Mouse (Mus musculus): Measurements from ENCODE around the gene Cib3. TPM values are rescaled to one million over a fixed set of nuclear protein-coding genes. Genes with fewer than 3 reads are reported as not detected.

Cib3 gene
- polyA plus RNA-seq, 1 experiment from 2014 or later, result not detected

- H3K36me3 ChIP-seq (replicated peaks), result 0 out of 2 replicates have a peak, but pooled peaks cover 8% of the 10 kb centered on the region
- no peaks in the 10 kb centered on the region for H3K9me3 ChIP-seq
- H3K9ac ChIP-seq, result peak within 1 kb of the TSS; percentile 90
- ATAC-seq (ENCODE audit: low FRiP score), result peak; percentile 99
- peak within 1 kb of the TSS; percentile 84 for H3K27ac ChIP-seq
- H3K4me2 ChIP-seq, result peak within 1 kb of the TSS; percentile 86
- under 1% methylated on average over 82 of the region's 82 CpGs for WGBS
- H3K4me3 ChIP-seq (replicated peaks), result peak within 1 kb of the TSS; percentile 90
- H3K4me1 ChIP-seq, result peaks cover 17% of the 10 kb centered on the region
- no peaks in the 10 kb centered on the region for H3K27me3 ChIP-seq
Measured at GRCm38 (mm10) chr8:72160707-72161697, 51.6 kb downstream of the Cib3 start, which contains the start of gene Rab8a. Gene Rab8a, plus strand, starts transcription at chr8:72161200.

GRCm38 (mm10) chr8:72160007-72160406, 52.6 kb downstream of the Cib3 start:
- Histone ChIP-seq H3K9ac (no peak overlapping the region), H3K9me3 (no peaks in the 10 kb centered on the region), H3K27me3 (no peaks in the 10 kb centered on the region), H3K4me3 (replicated peaks) (peak overlapping the region; percentile 90; the same call in 1 of the 2 replicates), H3K36me3 (replicated peaks) (0 out of 2 replicates have a peak, but pooled peaks cover 8% of the 10 kb centered on the region), H3K4me2 (peak overlapping the region; percentile 55), H3K4me1 (peaks cover 17% of the 10 kb centered on the region), H3K27ac (no peak overlapping the region)
- no peak for ATAC-seq (ENCODE audit: low FRiP score)
- WGBS, result 85% methylated on average over 3 of the region's 3 CpGs

- no peak overlapping the region for H3K4me3 ChIP-seq (replicated peaks)
- H3K27ac ChIP-seq, result no peak overlapping the region
- H3K4me2 ChIP-seq, result no peak overlapping the region
- no peaks in the 10 kb centered on the region for H3K9me3 ChIP-seq
- no peak for ATAC-seq (ENCODE audit: low FRiP score)
- H3K4me1 ChIP-seq, result peaks cover 17% of the 10 kb centered on the region
- H3K36me3 ChIP-seq (replicated peaks), result 0 out of 2 replicates have a peak, but pooled peaks cover 6% of the 10 kb centered on the region
- 85% methylated on average over 3 of the region's 3 CpGs for WGBS
- no peak overlapping the region for H3K9ac ChIP-seq
- H3K27me3 ChIP-seq, result no peaks in the 10 kb centered on the region
Measured at GRCm38 (mm10) chr8:72158726-72159125, 53.9 kb downstream of the Cib3 start.

- no peak overlapping the region for H3K4me3 ChIP-seq (replicated peaks)
- peaks cover 17% of the 10 kb centered on the region for H3K4me1 ChIP-seq
- H3K36me3 ChIP-seq (replicated peaks), result peaks cover 11% of the 10 kb centered on the region
- 86% methylated on average over 2 of the region's 2 CpGs for WGBS
- H3K27ac ChIP-seq, result no peak overlapping the region
- no peak for ATAC-seq (ENCODE audit: low FRiP score)
- no peak overlapping the region for H3K9ac ChIP-seq
- H3K9me3 ChIP-seq, result no peaks in the 10 kb centered on the region
- no peaks in the 10 kb centered on the region for H3K27me3 ChIP-seq
- no peak overlapping the region for H3K4me2 ChIP-seq
Measured at GRCm38 (mm10) chr8:72158096-72158495, 54.5 kb downstream of the Cib3 start.

Other genes starting within 250 kb of the Cib3 start
- gene Cyp4f18, start 203.2 kb downstream of the Cib3 start, polyA plus RNA-seq (2016; fragmentation: Nextera tagmentation; extraction: Ambion mirVana), result 0.35 and 1.6 TPM in 2 replicates
- gene Olfr372, start 171.6 kb downstream of the Cib3 start, polyA plus RNA-seq (2016; fragmentation: Nextera tagmentation; extraction: Ambion mirVana), result not detected in 2 replicates
- gene Olfr373, start 129.7 kb downstream of the Cib3 start, polyA plus RNA-seq (2016; fragmentation: Nextera tagmentation; extraction: Ambion mirVana), result not detected in 2 replicates
- gene Olfr374, start 105.8 kb downstream of the Cib3 start, polyA plus RNA-seq (2016; fragmentation: Nextera tagmentation; extraction: Ambion mirVana), result 0.04 TPM in 1 of 2 replicates, not detected in the other
- gene Tpm4, start 77.9 kb downstream of the Cib3 start, polyA plus RNA-seq (2016; fragmentation: Nextera tagmentation; extraction: Ambion mirVana), result 416 and 424 TPM in 2 replicates
- gene Rab8a, start 51.6 kb downstream of the Cib3 start, polyA plus RNA-seq (2016; fragmentation: Nextera tagmentation; extraction: Ambion mirVana), result 121 and 127 TPM in 2 replicates
- gene Hsh2d, start 23.2 kb downstream of the Cib3 start, polyA plus RNA-seq (2016; fragmentation: Nextera tagmentation; extraction: Ambion mirVana), result not detected in 2 replicates
- gene Gm11034, start 799 bp upstream of the Cib3 start, polyA plus RNA-seq (2016; fragmentation: Nextera tagmentation; extraction: Ambion mirVana), result not detected in 2 replicates
- 78.2 and 87.0 TPM in 2 replicates for gene Fam32a, start 6.9 kb upstream of the Cib3 start, polyA plus RNA-seq (2016; fragmentation: Nextera tagmentation; extraction: Ambion mirVana)
- gene Ap1m1, start 27.2 kb upstream of the Cib3 start, polyA plus RNA-seq (2016; fragmentation: Nextera tagmentation; extraction: Ambion mirVana), result 193 and 196 TPM in 2 replicates
- gene Gm10282, start 92.4 kb upstream of the Cib3 start, polyA plus RNA-seq (2016; fragmentation: Nextera tagmentation; extraction: Ambion mirVana), result 34.4 and 36.6 TPM in 2 replicates
- 4.6 and 5.0 TPM in 2 replicates for gene Klf2, start 106.2 kb upstream of the Cib3 start, polyA plus RNA-seq (2016; fragmentation: Nextera tagmentation; extraction: Ambion mirVana)
- gene Eps15l1, start 208.6 kb upstream of the Cib3 start, polyA plus RNA-seq (2016; fragmentation: Nextera tagmentation; extraction: Ambion mirVana), result 73.5 and 74.3 TPM in 2 replicates
- gene Calr3, start 231.0 kb upstream of the Cib3 start, polyA plus RNA-seq (2016; fragmentation: Nextera tagmentation; extraction: Ambion mirVana), result 1.1 and 1.6 TPM in 2 replicates
- gene 1700030K09Rik, start 231.0 kb upstream of the Cib3 start, polyA plus RNA-seq (2016; fragmentation: Nextera tagmentation; extraction: Ambion mirVana), result 16.7 and 16.9 TPM in 2 replicates